Mouse (Mus musculus) myocyte (in vitro differentiated cells): Measurements from ENCODE around the gene Gm7168.

Experiments
- E2F4 ChIP-seq: IDR thresholded peaks from one replicate; pipeline ENCODE4 v1.6.1; 2011; ENCODE audit warnings: mild to moderate bottlenecking, control low read depth, moderate library complexity; ENCODE audit not compliant: insufficient read depth
- POLR2A ChIP-seq: IDR thresholded peaks from one replicate; pipeline ENCODE4 v1.6.1; 2011; ENCODE audit warnings: low read depth, mild to moderate bottlenecking, control low read depth, moderate library complexity; ENCODE audit not compliant: insufficient read length
- POLR2AphosphoS2 ChIP-seq: IDR thresholded peaks from one replicate; pipeline ENCODE4 v1.6.1; 2011; ENCODE audit warnings: low read depth, control low read depth; ENCODE audit not compliant: insufficient read length
- TCF12 ChIP-seq: IDR thresholded peaks from one replicate; pipeline ENCODE4 v1.6.1; 2011; ENCODE audit warnings: mild to moderate bottlenecking, control low read depth; ENCODE audit not compliant: poor library complexity, insufficient read depth, severe bottlenecking
- TCF3 ChIP-seq: IDR thresholded peaks from one replicate; pipeline ENCODE4 v1.6.1; 2011; ENCODE audit warnings: low read depth, control low read depth; ENCODE audit not compliant: insufficient read length
- USF1 ChIP-seq: IDR thresholded peaks from one replicate; pipeline ENCODE4 v1.6.1; 2011; ENCODE audit warnings: low read depth, mild to moderate bottlenecking, control low read depth, moderate library complexity

DNA sequence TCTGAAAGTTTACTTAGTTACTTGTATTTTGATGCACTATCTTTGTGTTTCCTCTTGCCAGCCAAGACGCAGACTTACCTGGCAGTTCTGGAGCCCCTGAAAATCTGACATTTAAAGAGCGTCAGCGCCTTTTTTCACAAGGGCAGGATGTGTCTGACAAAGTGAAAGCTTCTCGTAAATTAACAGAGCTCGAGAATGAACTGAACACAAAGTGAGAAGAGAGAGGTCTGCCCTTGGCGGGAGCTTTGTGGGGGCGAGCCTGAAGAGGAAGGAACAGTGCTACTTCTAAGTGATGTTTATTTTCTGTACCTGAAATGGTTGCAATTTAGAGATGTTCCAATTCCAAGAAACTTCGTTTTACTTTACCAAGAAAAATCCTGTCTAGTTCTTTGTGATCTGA, 44.4 kb upstream of the Gm7168 start:
- TF ChIP-seq USF1 = no peak
- TF ChIP-seq E2F4 = no peak
- no peak for TF ChIP-seq POLR2A
- TF ChIP-seq TCF12 = no peak
- no peak for TF ChIP-seq POLR2AphosphoS2
- no peak for TF ChIP-seq TCF3
